Mouse (Mus musculus) liver (tissue): Measurements from ENCODE around the gene Spata13.

Source experiments
- DNase-seq: peaks from one replicate; pipeline ENCODE4 v3.0.0-alpha.2; 2020; ENCODE audit warnings: mixed read lengths

Spata13 gene

GRCm38 (mm10) chr14:60682361-60683023, 48.7 kb downstream of the Spata13 start:
- no peak for DNase-seq

- no peak for DNase-seq
Observed at GRCm38 (mm10) chr14:60683989-60684388, 50.2 kb downstream of the Spata13 start.

GRCm38 (mm10) chr14:60686733-60687132, 52.9 kb downstream of the Spata13 start:
- no peak for DNase-seq

- DNase-seq: no peak
Observed at GRCm38 (mm10) chr14:60687241-60687640, 53.4 kb downstream of the Spata13 start.

- DNase-seq: peak; percentile 69
Observed at GRCm38 (mm10) chr14:60688509-60689205, 54.9 kb downstream of the Spata13 start.

- DNase-seq: no peak
Observed at GRCm38 (mm10) chr14:60689768-60690167, 56.0 kb downstream of the Spata13 start.

- DNase-seq: no peak
Observed at GRCm38 (mm10) chr14:60690631-60691030, 56.8 kb downstream of the Spata13 start.

GRCm38 (mm10) chr14:60693122-60693536, 59.3 kb downstream of the Spata13 start:
- DNase-seq: no peak

GRCm38 (mm10) chr14:60693666-60694065, 59.9 kb downstream of the Spata13 start:
- DNase-seq: no peak

GRCm38 (mm10) chr14:60694215-60694997, 60.6 kb downstream of the Spata13 start:
- peak; percentile 51 for DNase-seq

- no peak for DNase-seq
Observed at GRCm38 (mm10) chr14:60697351-60697750, 63.5 kb downstream of the Spata13 start.

- DNase-seq: no peak
Observed at GRCm38 (mm10) chr14:60698980-60699379, 65.2 kb downstream of the Spata13 start.

GRCm38 (mm10) chr14:60702377-60703140, 68.8 kb downstream of the Spata13 start:
- no peak for DNase-seq

GRCm38 (mm10) chr14:60704510-60704909, 70.7 kb downstream of the Spata13 start:
- DNase-seq: no peak

GRCm38 (mm10) chr14:60704961-60705360, 71.2 kb downstream of the Spata13 start:
- DNase-seq: peak; percentile 21

GRCm38 (mm10) chr14:60709192-60709591, 75.4 kb downstream of the Spata13 start:
- DNase-seq: no peak

- no peak for DNase-seq
Observed at GRCm38 (mm10) chr14:60709749-60710148, 75.9 kb downstream of the Spata13 start.

GRCm38 (mm10) chr14:60711161-60711560, 77.4 kb downstream of the Spata13 start:
- DNase-seq: no peak

GRCm38 (mm10) chr14:60711590-60712288, 77.9 kb downstream of the Spata13 start:
- DNase-seq: no peak

- no peak for DNase-seq
Observed at GRCm38 (mm10) chr14:60712289-60712830, 78.6 kb downstream of the Spata13 start.

GRCm38 (mm10) chr14:60715686-60716085, 81.9 kb downstream of the Spata13 start:
- no peak for DNase-seq

- no peak for DNase-seq
Observed at GRCm38 (mm10) chr14:60721304-60721703, 87.5 kb downstream of the Spata13 start.
